Mouse (Mus musculus): ENCODE results near the gene Angel1. TPM values are rescaled to one million over a fixed set of nuclear protein-coding genes. Genes with fewer than 3 reads are reported as not detected.

The Angel1 gene
- total and polyA plus RNA-seq, 2 experiments from 2014 or later, result 9.3 to 10.0 TPM

DNA sequence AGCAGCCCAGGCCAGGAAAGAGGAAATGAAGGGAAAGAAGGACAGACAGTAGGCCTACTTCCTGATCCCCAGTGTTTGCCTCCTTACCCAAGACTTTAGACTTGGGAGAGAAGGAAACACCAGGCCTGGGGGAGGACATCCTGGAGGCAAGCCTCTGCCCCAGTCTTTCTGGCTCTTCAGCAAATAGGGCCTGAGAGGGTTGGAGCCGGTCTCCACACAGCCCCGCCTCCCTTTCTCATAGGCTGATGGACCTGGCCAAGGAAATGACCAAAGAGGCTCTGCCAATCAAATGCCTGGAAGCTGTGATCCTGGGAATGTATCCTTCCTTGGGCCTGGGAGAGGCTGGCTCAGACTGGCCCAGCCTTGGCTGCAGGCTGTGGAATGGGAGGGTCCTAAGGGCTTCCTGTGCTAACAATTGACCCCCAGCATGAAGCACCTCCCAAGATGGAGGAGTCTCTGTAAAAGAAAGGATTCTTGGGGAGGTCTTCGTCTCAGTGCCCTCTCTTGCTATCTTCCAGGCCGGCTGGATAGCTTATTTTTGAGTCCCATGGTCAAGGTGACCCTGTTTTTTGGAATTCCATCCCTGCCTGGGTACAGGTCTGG lies 38.2 kb downstream of the Angel1 start:
- no peak overlapping the region for H3K4me2 ChIP-seq (ENCODE audit: low read depth, low read length)
- 0 out of 2 replicates have a peak, but pooled peaks have one; percentile 8 for ATAC-seq
- H3K36me3 ChIP-seq (ENCODE audit: insufficient read depth, low read length), result peaks cover 25% of the 10 kb centered on the region; the same call in 1 of the 2 replicates
- no peak for TF ChIP-seq CTCF (IDR thresholded peaks at IDR 0.05; ENCODE audit: low read depth)
- no peaks in the 10 kb centered on the region for H3K27me3 ChIP-seq (ENCODE audit: insufficient read depth, low read length)
- H3K27ac ChIP-seq, result peak overlapping the region; percentile 32; the same call in 1 of the 2 replicates
- H3K9ac ChIP-seq (replicated peaks; ENCODE audit: low read length), result no peak overlapping the region
- peaks cover 16% of the 10 kb centered on the region for H3K4me1 ChIP-seq (ENCODE audit: insufficient read depth, low read length)
- H3K9me3 ChIP-seq (ENCODE audit: low read length), result no peaks in the 10 kb centered on the region
- H3K4me3 ChIP-seq (ENCODE audit: low read length), result no peak overlapping the region
- WGBS, result 79% methylated on average over 4 of the region's 4 CpGs
- DNase-seq (ENCODE audit: low spot score), result no peak

DNA sequence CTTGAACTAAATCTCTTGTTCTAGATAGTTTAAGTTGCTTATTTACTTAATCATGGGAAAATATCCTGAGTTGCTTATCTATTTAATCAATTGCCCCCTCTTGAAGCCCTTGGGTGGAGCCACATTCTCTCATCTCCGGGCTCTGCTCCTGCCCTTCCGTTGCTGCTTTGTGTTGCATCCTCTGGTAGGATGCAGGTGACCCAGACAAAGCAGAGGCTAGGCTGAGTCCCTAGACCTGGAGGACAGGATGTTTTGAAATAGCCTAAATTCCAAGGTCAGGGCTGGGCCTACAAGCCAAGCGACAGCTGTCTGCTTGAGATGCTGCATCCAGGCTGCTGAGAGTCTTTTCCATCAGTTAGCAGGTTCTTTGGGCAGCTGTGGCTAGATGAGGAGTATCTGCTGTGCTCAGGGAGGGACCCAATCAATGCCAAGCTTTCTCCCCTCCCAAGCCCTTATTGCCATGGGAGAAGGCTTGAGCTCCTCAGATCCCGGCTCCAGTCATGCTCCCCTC lies 38.8 kb downstream of the Angel1 start:
- Histone ChIP-seq H3K9ac (replicated peaks; ENCODE audit: low read length) (no peak overlapping the region), H3K9me3 (ENCODE audit: low read length) (no peaks in the 10 kb centered on the region), H3K27me3 (ENCODE audit: insufficient read depth, low read length) (no peaks in the 10 kb centered on the region), H3K4me2 (ENCODE audit: low read depth, low read length) (no peak overlapping the region), H3K4me3 (ENCODE audit: low read length) (no peak overlapping the region), H3K4me1 (ENCODE audit: insufficient read depth, low read length) (peaks cover 19% of the 10 kb centered on the region), H3K27ac (peak overlapping the region; percentile 32; the same call in 1 of the 2 replicates), H3K36me3 (ENCODE audit: insufficient read depth, low read length) (peaks cover 25% of the 10 kb centered on the region; the same call in 1 of the 2 replicates)
- 80% methylated on average over 4 of the region's 4 CpGs for WGBS
- ATAC-seq (no peak), DNase-seq (ENCODE audit: low spot score) (no peak)
- TF ChIP-seq CTCF (IDR thresholded peaks at IDR 0.05; ENCODE audit: low read depth), result no peak

DNA sequence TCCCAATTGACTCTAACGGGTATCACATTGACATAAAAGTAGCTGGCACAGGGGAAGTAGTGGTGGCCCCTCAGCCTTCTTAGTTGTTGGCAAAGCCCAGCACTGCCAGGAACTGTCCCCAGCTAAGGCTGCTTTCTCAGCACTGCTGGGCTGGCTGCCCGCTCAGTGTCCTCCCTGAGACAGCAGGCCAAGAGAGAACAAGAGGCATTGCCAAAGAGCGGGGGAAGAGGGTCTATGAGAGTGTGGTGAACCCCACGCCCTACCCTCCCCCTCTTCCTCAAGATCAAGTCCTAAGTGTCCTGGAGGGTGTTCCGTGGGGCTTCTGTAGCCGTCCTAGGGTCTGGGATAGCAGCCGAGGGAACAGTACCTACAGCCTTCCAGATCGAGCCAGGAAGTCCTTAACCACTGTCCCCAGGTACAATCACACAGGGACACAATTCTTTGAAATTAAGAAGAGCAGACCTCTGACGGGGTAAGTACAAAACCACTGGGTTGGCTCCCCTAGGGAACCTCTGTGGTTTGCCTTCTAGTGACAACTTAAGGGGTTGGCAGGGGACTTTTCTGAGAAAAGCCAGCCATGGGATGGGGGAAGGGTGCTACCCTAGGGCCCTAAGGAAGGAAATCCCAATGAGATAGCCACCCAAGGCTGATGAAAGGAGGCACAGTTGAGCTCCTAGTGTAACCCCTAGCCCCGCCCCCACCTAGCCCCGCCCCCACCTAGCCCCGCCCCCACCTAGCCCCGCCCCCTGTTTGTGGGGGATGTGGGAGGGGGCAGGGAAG lies 39.5 kb downstream of the Angel1 start:
- peaks cover 26% of the 10 kb centered on the region for H3K4me1 ChIP-seq (ENCODE audit: insufficient read depth, low read length)
- peaks cover 25% of the 10 kb centered on the region; the same call in 1 of the 2 replicates for H3K36me3 ChIP-seq (ENCODE audit: insufficient read depth, low read length)
- 44% methylated on average over 13 of the region's 13 CpGs for WGBS
- no peak overlapping the region for H3K4me3 ChIP-seq (ENCODE audit: low read length)
- no peaks in the 10 kb centered on the region for H3K27me3 ChIP-seq (ENCODE audit: insufficient read depth, low read length)
- peak; percentile 74 for ATAC-seq
- H3K9ac ChIP-seq (replicated peaks; ENCODE audit: low read length), result no peak overlapping the region
- peak; percentile 81 for DNase-seq (ENCODE audit: low spot score)
- peak overlapping the region; percentile 64 for H3K27ac ChIP-seq
- H3K4me2 ChIP-seq (ENCODE audit: low read depth, low read length), result no peak overlapping the region
- TF ChIP-seq CTCF (IDR thresholded peaks at IDR 0.05; ENCODE audit: low read depth), result no peak
- H3K9me3 ChIP-seq (ENCODE audit: low read length), result no peaks in the 10 kb centered on the region

DNA sequence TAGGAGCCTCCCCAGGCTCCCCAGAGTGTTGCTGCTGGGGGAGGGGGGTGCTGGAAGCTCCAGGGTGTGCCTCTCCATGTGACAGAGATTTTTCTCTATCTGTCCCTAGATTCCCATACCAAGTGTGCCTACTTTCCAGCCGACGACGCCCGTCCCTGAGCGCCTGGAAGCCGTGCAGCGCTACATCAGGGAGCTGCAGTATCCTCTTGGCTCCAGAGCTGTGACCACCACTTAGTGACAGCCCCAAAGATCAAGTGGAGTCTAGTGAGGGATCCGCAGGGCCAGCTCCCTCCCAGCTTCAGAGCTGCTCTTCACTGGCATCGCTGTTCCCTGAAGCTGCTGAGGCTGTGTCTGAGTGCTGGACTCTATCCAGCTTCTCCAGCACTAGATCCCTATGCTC lies 41.0 kb downstream of the Angel1 start:
- DNase-seq (ENCODE audit: low spot score), result peak; percentile 55
- no peak overlapping the region for H3K4me3 ChIP-seq (ENCODE audit: low read length)
- no peak for ATAC-seq
- TF ChIP-seq CTCF (IDR thresholded peaks at IDR 0.05; ENCODE audit: low read depth), result no peak
- H3K27me3 ChIP-seq (ENCODE audit: insufficient read depth, low read length), result no peaks in the 10 kb centered on the region
- peaks cover 16% of the 10 kb centered on the region; the same call in 1 of the 2 replicates for H3K36me3 ChIP-seq (ENCODE audit: insufficient read depth, low read length)
- 0 out of 2 replicates have a peak overlapping the region, but pooled peaks have one; percentile 9 for H3K9ac ChIP-seq (replicated peaks; ENCODE audit: low read length)
- H3K9me3 ChIP-seq (ENCODE audit: low read length), result no peaks in the 10 kb centered on the region
- no peak overlapping the region for H3K4me2 ChIP-seq (ENCODE audit: low read depth, low read length)
- peaks cover 28% of the 10 kb centered on the region for H3K4me1 ChIP-seq (ENCODE audit: insufficient read depth, low read length)
- WGBS, result 41% methylated on average over 9 of the region's 9 CpGs
- no peak overlapping the region for H3K27ac ChIP-seq

DNA sequence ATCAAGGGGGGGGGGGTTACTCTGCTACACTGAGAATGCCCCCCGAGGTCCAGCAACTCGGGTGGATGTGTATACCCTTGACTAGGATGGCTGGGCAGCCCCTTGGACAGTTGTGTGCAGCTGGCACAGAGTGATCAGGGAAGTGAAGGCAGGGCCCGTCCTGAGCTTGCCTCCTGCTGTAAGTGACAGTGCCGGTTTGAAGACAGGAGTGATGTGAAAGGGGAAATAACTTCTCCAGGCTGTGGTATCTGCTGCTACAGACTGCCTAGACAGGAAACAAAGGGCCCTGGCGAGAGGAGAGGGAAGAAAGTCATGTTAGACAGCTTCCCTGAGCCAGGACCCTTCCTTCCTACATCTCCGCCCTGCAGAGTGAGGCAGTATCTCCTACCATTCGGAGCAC lies 42.6 kb downstream of the Angel1 start:
- Histone ChIP-seq H3K27ac (no peak overlapping the region), H3K4me1 (ENCODE audit: insufficient read depth, low read length) (peaks cover 28% of the 10 kb centered on the region), H3K9me3 (ENCODE audit: low read length) (no peaks in the 10 kb centered on the region), H3K27me3 (ENCODE audit: insufficient read depth, low read length) (no peaks in the 10 kb centered on the region), H3K4me3 (ENCODE audit: low read length) (no peak overlapping the region), H3K4me2 (ENCODE audit: low read depth, low read length) (no peak overlapping the region), H3K36me3 (ENCODE audit: insufficient read depth, low read length) (peaks cover 7% of the 10 kb centered on the region; the same call in 1 of the 2 replicates), H3K9ac (replicated peaks; ENCODE audit: low read length) (no peak overlapping the region)
- DNase-seq (ENCODE audit: low spot score) (no peak), ATAC-seq (no peak)
- WGBS, result 69% methylated on average over 7 of the region's 7 CpGs
- TF ChIP-seq CTCF (IDR thresholded peaks at IDR 0.05; ENCODE audit: low read depth), result no peak

DNA sequence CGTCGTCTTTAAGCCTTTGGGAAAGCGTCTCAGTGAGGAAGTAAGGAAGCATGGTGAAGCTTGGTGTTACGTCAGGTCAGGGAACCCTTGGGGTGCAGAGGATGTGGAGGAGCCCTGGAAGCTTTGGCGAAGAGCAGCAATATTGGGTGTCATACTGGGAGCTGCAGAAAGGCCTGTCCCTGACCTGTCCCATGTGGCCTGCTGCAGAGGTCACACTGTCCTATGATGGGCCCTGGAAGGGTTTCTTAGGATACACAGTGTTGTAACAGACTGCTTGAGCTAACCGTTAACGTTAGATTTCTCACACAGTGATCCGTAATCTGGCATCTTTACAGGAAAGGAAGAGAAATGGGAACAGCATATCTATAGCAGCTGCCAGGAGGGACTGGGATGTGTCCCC lies 44.1 kb downstream of the Angel1 start:
- DNase-seq (ENCODE audit: low spot score) (no peak), ATAC-seq (no peak)
- Histone ChIP-seq H3K4me3 (ENCODE audit: low read length) (peak overlapping the region; percentile 94), H3K27me3 (ENCODE audit: insufficient read depth, low read length) (no peaks in the 10 kb centered on the region), H3K9me3 (ENCODE audit: low read length) (no peaks in the 10 kb centered on the region), H3K4me1 (ENCODE audit: insufficient read depth, low read length) (peaks cover 23% of the 10 kb centered on the region), H3K36me3 (ENCODE audit: insufficient read depth, low read length) (no peaks in the 10 kb centered on the region), H3K27ac (no peak overlapping the region), H3K9ac (replicated peaks; ENCODE audit: low read length) (peak overlapping the region; percentile 13; the same call in 1 of the 2 replicates), H3K4me2 (ENCODE audit: low read depth, low read length) (peak overlapping the region; percentile 84)
- 62% methylated on average over 8 of the region's 8 CpGs for WGBS
- no peak for TF ChIP-seq CTCF (IDR thresholded peaks at IDR 0.05; ENCODE audit: low read depth)

Measured in hindbrain, postnatal 0 days (tissue).